Mouse (Mus musculus) cortical plate, adult 2 months (tissue): ENCODE measurements at regions not wholly inside any gene's neighbourhood (a gene's known extent, or its start where the extent isn't known, plus 50 kb on each side); places are given as distances from the start of the nearest gene placed in this dataset.

Source experiments
- H3K27ac ChIP-seq: fragments of 200-500 bp; 2 replicates; pipeline ENCODE4 v1.5.1; 2012; ENCODE audit warnings: low read length, control low read depth, inconsistent platforms; ENCODE audit not compliant: insufficient read depth
- H3K4me1 ChIP-seq: fragments of 200-500 bp; 2 replicates; pipeline ENCODE4 v1.6.1; 2011; ENCODE audit warnings: low read length; ENCODE audit not compliant: control insufficient read depth, insufficient read depth
- H3K4me3 ChIP-seq: fragments of 200-500 bp; 2 replicates; pipeline ENCODE4 v1.5.1; 2011; ENCODE audit warnings: mild to moderate bottlenecking, low read length, control low read depth; ENCODE audit not compliant: insufficient read depth
- CTCF ChIP-seq: fragments of 200-500 bp; IDR thresholded peaks from 2 replicates; pipeline ENCODE4 v1.5.1; 2011; ENCODE audit warnings: mild to moderate bottlenecking, control low read depth, low read length; ENCODE audit not compliant: insufficient read depth; ENCODE audit errors: extremely low read depth
- POLR2A ChIP-seq: fragments of 200-500 bp; IDR thresholded peaks from 2 replicates; pipeline ENCODE4 v1.6.1; 2011; ENCODE audit warnings: mild to moderate bottlenecking, low read length, control low read depth; ENCODE audit not compliant: insufficient read depth; ENCODE audit errors: extremely low read depth

DNA sequence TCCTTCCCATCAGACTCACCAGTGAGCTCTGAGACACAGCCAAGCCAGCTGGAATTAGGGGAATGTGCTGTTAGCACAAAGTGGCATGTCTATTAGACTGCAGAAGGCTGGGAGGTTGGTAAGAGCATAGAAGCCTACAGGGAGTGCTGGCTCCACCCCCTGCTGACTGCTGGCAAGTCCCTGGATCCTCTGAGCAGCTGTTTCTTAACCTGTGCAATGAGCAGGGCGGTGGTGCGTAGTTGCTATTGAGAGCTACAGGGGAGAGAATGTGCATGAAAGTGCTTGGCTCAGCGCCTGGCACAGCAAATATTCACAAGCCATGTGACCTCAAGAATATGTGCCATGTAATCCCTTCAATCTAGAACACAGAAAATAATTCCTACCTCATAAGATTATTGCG lies 173.5 kb upstream of the Cdyl start:
- H3K27ac ChIP-seq: no peak overlapping the region
- no peaks in the 10 kb centered on the region for H3K4me1 ChIP-seq
- H3K4me3 ChIP-seq: no peak overlapping the region
- TF ChIP-seq POLR2A: no peak
- TF ChIP-seq CTCF: no peak

DNA sequence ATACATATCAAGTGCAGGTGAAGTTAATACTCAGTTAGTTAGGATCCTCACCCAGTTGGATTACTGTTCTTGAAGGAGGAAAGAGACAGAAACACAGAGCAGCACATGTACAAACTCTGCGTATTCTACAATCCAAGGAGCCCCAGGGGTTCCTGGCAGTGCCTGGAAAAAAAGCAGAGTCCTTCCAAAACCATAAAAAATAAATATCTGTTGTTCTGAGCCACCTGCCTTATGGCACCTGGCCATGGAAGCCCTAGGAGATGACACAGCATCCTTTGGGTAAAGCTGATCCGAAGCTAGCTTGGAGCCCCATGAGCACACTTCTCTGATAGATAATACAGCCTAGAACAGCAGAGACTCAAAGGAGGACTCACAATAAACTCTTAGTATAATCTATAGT lies 159.9 kb upstream of the Cdyl start:
- Histone ChIP-seq H3K4me1 (peaks cover 4% of the 10 kb centered on the region; the same call in 1 of the 2 replicates), H3K27ac (no peak overlapping the region), H3K4me3 (no peak overlapping the region)
- TF ChIP-seq CTCF: no peak
- no peak for TF ChIP-seq POLR2A

DNA sequence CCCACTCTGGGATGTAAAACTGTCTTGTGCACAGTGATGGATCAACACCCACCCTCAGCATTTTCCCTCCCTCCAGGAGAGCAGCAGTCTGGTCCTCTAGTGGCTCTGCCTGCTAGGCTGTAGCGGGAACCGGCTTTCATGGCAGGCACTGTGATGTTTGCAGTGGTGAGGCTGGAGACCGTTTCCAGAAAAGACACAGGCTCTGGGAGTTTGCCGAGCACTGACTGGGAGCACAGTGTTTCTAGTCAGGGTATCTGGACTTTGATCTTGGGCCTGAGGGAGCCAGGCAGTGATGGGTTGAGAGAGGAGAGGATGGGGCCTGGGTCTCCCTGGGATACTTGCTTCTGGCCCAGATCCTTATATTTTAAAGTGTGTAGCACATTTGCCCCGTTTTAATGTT lies 158.7 kb upstream of the Cdyl start:
- Histone ChIP-seq H3K4me1 (peaks cover 4% of the 10 kb centered on the region; the same call in 1 of the 2 replicates), H3K27ac (no peak overlapping the region), H3K4me3 (no peak overlapping the region)
- no peak for TF ChIP-seq POLR2A
- TF ChIP-seq CTCF: no peak

DNA sequence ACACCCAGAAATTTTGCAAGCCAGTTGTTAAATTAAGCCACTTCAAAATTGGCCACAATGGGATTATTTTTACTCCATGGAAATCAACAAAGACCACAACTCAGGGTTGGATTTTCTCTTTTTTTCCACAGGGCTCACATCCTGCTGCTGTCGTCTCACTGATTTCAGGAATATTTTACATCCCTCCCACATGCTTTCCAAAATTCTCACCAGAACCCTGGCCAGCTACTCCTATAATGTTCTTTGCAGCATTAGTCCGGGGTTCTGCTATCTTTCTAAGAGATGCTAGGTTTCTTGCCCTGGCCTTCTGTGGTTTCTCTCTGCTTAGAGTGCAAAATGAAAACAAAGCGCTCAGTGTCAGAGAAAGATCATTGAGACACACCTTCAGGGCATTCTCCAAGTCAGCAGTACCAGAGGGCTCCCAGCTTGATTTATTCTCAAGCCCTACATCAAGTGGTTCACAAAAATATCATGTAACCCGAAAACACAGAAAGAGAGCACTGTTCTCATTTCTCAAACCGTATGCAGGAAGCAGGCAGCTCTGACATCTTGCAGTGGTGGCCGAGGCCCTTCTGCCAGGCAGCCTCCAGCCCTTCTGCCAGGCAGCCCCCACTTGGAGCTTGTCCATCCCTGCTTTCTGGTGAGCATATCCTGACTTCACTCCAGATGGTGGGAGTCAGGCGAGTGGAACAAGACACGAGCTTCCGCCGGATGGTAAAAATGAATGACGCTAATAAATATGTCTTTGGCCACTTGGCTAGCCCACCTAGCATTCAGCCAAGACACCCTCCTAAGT lies 158.1 kb upstream of the Cdyl start:
- TF ChIP-seq CTCF: no peak
- H3K27ac ChIP-seq: peak overlapping the region; percentile 92

DNA sequence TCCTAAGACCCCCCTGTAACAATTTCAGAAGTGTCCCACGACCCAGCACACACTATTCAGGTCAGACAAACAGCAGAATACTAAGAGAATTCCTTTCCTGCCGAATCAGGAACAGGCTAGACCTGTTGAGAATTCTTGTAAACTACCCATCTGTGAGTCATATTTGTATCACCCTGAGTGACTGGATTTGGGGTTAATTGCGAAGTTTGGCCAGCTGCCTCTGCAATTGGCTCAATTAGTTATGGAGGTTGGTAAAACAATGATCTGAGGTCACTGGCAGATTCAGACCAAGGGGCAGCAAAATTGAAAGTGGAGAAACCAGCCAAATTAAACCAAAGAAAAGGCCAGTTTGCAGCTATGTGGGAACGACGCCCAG lies 157.5 kb upstream of the Cdyl start:
- no peak overlapping the region for H3K4me3 ChIP-seq
- TF ChIP-seq CTCF (no peak), POLR2A (no peak)
- peak overlapping the region; percentile 92 for H3K27ac ChIP-seq

More for the DNA sequence above, 158.1 kb upstream of the Cdyl start:
- Histone ChIP-seq H3K4me3 (no peak overlapping the region), H3K4me1 (peaks cover 4% of the 10 kb centered on the region; the same call in 1 of the 2 replicates)

DNA sequence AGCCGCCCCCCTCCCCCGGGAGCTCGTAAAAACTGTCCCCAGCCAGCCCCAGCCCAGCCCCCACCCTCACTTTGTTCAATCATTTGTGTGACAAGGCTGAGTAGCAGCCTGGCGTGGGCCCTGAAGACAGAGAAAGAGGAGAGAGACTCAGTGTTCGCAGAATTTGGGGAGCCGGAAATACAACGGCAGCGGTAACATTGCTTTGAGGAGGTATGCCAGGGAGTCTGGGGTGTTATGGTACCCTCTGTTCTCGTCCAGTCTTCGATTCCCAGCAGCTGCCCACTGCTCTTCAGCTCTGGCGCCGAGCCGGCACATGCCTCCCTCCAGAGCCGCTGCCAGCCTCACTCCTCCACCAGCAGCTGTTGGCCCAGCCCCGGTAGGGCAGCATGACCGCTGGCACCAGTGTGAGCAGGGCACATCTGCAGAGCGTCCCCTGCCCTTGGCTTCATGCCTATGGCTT lies 156.2 kb upstream of the Cdyl start:
- TF ChIP-seq CTCF (no peak), POLR2A (no peak)

More for the DNA sequence above, 157.5 kb upstream of the Cdyl start:
- H3K4me1 ChIP-seq: peaks cover 4% of the 10 kb centered on the region; the same call in 1 of the 2 replicates

DNA sequence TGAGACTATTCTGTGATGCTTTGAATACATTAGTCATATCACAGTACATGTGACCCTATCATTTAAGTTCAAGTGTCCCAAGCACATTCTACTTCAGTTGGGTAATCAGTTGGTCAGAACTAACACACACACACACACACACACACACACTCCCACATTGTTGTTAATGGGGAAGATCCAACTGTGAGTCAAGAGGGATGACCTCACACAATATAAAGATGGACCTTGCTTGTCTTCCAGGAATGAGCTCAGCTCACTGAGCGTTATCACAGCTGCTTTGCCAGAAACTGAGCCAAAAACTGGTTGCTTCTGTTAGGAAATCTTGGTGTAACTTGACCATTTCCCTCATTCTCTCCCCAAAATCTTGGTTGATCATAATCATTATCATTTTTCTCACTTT lies 152.4 kb upstream of the Cdyl start:
- TF ChIP-seq CTCF: no peak
- TF ChIP-seq POLR2A: no peak
- Histone ChIP-seq H3K4me1 (peaks cover 2% of the 10 kb centered on the region; the same call in 1 of the 2 replicates), H3K4me3 (no peak overlapping the region), H3K27ac (no peak overlapping the region)

More for the DNA sequence above, 156.2 kb upstream of the Cdyl start:
- Histone ChIP-seq H3K4me1 (peaks cover 4% of the 10 kb centered on the region; the same call in 1 of the 2 replicates), H3K4me3 (no peak overlapping the region), H3K27ac (no peak overlapping the region)

DNA sequence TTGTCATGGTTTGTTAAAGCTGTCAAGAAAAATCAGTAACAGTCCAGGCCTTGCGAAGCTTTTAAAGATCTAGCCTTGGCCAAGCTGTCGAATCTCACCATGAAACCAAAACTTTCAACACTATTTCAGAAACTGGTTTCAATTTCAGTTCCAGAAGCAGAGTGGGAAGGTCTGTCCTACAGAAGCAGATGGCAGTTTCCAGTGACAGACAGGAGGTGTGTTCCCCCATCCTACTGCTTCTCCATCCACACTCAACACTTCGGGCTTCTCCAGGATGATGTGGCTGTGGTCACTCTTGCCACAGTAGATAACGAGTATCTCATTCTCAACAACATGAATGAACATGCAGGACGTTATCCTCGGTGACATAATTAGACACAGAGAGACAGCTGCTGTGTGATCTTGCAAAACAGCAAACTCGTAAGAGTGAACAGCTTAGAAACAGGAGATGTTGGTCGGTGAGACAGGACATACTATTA lies 147.6 kb upstream of the Cdyl start:
- H3K27ac ChIP-seq: no peak overlapping the region
- no peak for TF ChIP-seq CTCF
- no peak overlapping the region for H3K4me3 ChIP-seq
- peaks cover 1% of the 10 kb centered on the region; the same call in 1 of the 2 replicates for H3K4me1 ChIP-seq

DNA sequence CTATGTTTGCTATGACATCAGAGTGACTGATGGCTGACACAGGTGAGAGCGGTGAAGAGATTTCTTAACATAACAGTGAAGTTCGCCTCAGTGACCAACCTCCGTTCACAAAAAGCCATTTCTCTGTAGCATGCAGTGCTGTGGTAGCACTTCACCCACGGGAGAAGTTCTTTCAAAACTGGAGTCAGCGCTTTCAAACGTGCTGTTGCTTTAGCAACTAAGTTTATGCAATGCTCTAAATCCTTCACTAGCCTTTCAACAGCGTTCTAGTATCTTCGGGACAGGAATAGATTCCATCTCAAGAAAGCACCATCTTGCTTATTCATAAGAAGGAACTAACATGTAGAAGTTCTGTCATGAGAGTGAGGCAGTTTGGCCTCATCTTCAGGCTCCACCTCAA lies 146.5 kb upstream of the Cdyl start:
- TF ChIP-seq POLR2A (no peak), CTCF (no peak)
- peaks cover 1% of the 10 kb centered on the region; the same call in 1 of the 2 replicates for H3K4me1 ChIP-seq
- no peak overlapping the region for H3K4me3 ChIP-seq
- no peak overlapping the region for H3K27ac ChIP-seq

DNA sequence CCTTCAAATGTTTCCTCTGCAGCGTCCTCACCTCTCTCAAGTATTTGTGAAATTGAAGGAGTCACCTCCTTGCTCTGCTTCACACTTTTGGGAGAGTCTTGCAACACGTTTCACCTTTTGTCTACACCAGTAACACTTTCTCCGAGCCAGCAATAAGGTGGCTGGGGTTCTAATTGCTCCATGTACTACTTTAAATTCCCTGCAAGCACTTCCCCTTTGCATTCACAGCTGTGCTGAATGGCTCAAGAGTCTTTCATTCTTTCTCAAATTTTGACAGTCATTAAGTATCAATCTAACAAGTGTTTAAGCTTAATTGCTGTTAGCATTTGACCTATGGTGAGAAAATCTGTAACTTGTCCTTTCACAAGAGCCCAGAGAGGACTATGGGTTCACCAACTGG lies 144.3 kb upstream of the Cdyl start:
- H3K4me3 ChIP-seq: no peak overlapping the region
- TF ChIP-seq CTCF: no peak
- no peak for TF ChIP-seq POLR2A
- peaks cover 1% of the 10 kb centered on the region; the same call in 1 of the 2 replicates for H3K4me1 ChIP-seq
- H3K27ac ChIP-seq: no peak overlapping the region

DNA sequence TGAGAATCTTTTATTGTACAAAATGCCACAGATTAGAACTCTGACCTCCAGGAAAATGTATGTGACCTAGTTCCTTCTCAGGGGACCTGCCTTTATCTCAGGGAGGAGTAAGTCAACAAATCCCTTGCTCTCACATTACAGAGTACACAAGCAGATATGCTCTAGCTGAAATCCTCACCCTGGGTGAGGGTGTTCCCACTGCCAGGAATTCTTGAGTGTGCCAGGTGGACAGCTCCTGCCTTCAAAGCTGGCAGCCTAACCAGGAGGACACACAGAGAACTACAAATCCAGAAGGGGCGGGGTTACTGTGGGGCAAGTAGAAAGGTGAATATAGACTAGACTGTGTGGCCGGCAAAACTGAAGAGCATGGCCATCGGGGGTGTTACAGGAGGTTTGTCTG lies 141.9 kb upstream of the Cdyl start:
- no peaks in the 10 kb centered on the region; the same call in 1 of the 2 replicates for H3K4me1 ChIP-seq
- H3K4me3 ChIP-seq: no peak overlapping the region
- TF ChIP-seq POLR2A (no peak), CTCF (no peak)
- no peak overlapping the region for H3K27ac ChIP-seq
